Mouse (Mus musculus) brain, embryonic 14.5 days (tissue): ENCODE data around the gene Slc35b2. TPM values are rescaled to one million over a fixed set of nuclear protein-coding genes. Genes with fewer than 3 reads are reported as not detected.

ENCODE experiments used
- DNase-seq: peaks from one replicate; pipeline ENCODE4 v3.0.0-alpha.2; 2011; ENCODE audit warnings: low read depth
- CTCF ChIP-seq: fragments of 200-500 bp; IDR thresholded peaks from 2 replicates; pipeline ENCODE4 v1.5.1; 2012; ENCODE audit warnings: inconsistent platforms, mild to moderate bottlenecking, moderate library complexity, borderline replicate concordance; ENCODE audit not compliant: insufficient read depth, insufficient read length; ENCODE audit errors: extremely low read depth
- POLR2A ChIP-seq: fragments of 200-500 bp; IDR thresholded peaks from 2 replicates; pipeline ENCODE4 v1.6.1; 2012; ENCODE audit warnings: mild to moderate bottlenecking, inconsistent platforms, borderline replicate concordance; ENCODE audit not compliant: poor library complexity, insufficient read depth, insufficient read length, severe bottlenecking; ENCODE audit errors: extremely low read depth
- polyA plus RNA-seq: library from polyadenylated mRNA; depleted of rRNA; stranded (reverse); fragments of >200 nt; gene quantifications from 2 replicates; pipeline ENCODE4 v1.2.3, GENCODE M21; 2012; rRNA removed

Gene Slc35b2
- 79.5 and 89.1 TPM in 2 replicates for polyA plus RNA-seq

GRCm38 (mm10) chr17:45563655-45564530 is at the start of gene Slc35b2:
Slc35b2 (plus strand) TSS chr17:45563874.
- TF ChIP-seq CTCF, result peak; percentile 83
- TF ChIP-seq POLR2A, result peak; percentile 83
- peak; percentile 97 for DNase-seq

- DNase-seq, result no peak
- TF ChIP-seq CTCF (no peak), POLR2A (no peak)
Observed at GRCm38 (mm10) chr17:45515204-45515726, 48.4 kb upstream of the Slc35b2 start.

GRCm38 (mm10) chr17:45515806-45516205 is 47.9 kb upstream of the Slc35b2 start:
- no peak for DNase-seq
- TF ChIP-seq POLR2A, result no peak
- no peak for TF ChIP-seq CTCF

- DNase-seq, result peak; percentile 84
- TF ChIP-seq CTCF (peak; percentile 86), POLR2A (no peak)
Observed at GRCm38 (mm10) chr17:45516488-45516887, 47.2 kb upstream of the Slc35b2 start.

DNA sequence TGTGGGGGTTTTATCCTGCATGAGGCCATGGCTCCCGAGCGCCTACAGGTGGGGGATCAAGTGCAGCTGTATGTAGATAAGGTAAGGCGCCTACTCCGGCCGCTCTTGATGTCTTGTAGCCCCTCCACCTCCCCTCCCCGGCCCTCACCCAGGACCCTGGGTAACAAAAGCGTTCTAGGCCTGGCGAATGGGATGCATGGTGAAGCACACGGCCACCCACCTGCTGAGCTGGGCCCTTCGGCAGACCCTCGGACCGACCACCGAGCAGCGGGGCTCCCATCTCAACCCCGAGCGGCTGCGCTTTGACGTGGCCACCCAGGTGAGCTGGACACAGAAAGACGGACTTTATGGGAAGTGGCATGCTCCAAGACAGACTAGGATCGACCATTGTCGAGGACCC is 46.5 kb upstream of the Slc35b2 start:
- no peak for TF ChIP-seq POLR2A
- no peak for TF ChIP-seq CTCF
- DNase-seq, result no peak

DNA sequence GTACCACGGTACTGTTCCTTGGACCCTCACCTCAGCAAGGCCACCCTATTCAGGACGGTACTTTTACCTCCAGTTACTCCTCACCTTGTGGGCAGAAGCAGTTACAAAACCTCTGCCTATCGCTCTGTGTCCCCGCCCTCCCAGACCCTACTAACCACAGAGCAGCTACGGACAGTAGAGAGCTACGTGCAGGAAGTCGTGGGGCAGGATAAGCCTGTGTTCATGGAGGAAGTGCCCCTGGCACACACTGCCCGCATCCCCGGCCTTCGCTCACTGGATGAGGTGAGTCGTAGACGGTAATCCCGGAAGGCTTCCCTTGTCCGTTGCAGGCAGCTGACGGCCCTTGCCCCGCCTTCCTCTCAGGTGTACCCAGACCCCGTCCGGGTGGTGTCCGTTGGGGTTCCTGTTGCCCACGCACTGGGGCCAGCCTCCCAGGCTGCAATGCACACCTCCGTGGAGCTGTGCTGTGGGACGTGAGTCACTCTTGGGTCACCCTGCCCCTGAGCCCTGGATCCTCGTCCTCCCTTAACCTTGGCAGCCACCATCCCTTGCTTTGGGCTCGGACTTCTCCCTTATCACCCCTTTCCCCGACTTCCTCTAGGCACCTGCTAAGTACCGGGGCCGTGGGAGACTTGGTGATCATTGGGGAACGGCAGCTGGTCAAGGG is 46.0 kb upstream of the Slc35b2 start:
- DNase-seq, result no peak
- TF ChIP-seq POLR2A, result no peak
- no peak for TF ChIP-seq CTCF

DNA sequence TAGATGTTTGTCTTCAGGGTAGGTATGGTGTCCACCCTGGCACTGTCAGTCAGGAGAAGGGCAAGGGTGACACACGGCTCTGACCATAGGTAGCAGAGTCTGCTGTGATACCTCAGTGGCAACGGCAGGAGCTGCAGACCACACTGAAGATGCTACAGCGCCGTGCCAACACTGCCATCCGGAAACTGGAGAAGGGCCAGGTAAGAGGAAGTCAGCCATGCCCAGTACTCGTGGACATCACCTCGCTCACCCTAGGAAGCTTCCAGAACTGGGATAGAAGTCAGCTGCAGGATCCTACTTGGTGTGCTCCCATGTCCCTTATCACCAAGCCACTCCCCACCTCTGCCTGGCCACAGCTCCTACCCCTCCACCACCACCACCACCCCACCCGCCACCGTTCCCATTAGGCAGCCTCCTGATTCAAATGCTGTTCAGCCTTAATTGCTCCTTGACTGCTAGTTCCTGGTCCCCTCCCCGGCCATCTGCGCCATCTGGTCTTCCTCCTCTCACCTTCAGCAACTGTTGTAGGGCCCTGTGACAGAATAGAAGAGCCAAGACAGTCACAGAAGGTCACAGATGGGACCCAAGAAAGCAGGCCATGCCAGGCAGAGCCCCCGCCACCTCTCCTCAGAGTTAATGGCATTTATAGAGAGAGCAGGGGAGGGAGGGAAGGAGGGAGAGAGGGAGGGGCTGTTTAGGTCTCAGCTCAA is 44.8 kb upstream of the Slc35b2 start:
- DNase-seq, result peak; percentile 74
- no peak for TF ChIP-seq POLR2A
- TF ChIP-seq CTCF, result no peak

GRCm38 (mm10) chr17:45520136-45520535 is 43.5 kb upstream of the Slc35b2 start:
- no peak for DNase-seq
- TF ChIP-seq CTCF (no peak), POLR2A (no peak)

GRCm38 (mm10) chr17:45523263-45523662 is 40.4 kb upstream of the Slc35b2 start, which contains the start of gene Tcte1:
Tcte1 (plus strand) TSS chr17:45523434.
- peak; percentile 82 for DNase-seq
- TF ChIP-seq CTCF (no peak), POLR2A (no peak)

DNA sequence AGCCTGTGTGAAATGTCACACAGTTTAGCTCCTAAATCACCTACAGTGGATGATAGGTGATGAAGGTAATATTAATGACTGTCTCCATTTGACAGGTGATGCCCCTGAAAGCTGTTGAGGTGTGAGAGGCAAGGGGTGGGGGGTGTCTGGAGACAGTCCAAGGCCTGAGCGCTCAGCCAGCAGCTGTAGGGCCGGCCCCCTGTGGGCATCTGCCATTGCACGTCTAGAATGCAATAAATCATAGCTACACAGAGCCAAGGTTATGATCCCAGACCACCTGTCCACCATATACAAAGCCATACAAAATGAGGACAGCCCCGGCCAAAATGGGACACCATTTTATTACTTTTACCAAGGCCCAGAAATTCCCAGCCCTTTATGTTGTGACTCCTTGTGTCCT is 38.7 kb upstream of the Slc35b2 start:
- DNase-seq, result no peak

GRCm38 (mm10) chr17:45526571-45526970 is 37.1 kb upstream of the Slc35b2 start:
- TF ChIP-seq CTCF, result no peak
- no peak for TF ChIP-seq POLR2A
- DNase-seq, result no peak

More for the DNA sequence above, 38.7 kb upstream of the Slc35b2 start:
- TF ChIP-seq CTCF (no peak), POLR2A (no peak)
